Mouse (Mus musculus): ENCODE data around the gene Eif1.

DNA sequence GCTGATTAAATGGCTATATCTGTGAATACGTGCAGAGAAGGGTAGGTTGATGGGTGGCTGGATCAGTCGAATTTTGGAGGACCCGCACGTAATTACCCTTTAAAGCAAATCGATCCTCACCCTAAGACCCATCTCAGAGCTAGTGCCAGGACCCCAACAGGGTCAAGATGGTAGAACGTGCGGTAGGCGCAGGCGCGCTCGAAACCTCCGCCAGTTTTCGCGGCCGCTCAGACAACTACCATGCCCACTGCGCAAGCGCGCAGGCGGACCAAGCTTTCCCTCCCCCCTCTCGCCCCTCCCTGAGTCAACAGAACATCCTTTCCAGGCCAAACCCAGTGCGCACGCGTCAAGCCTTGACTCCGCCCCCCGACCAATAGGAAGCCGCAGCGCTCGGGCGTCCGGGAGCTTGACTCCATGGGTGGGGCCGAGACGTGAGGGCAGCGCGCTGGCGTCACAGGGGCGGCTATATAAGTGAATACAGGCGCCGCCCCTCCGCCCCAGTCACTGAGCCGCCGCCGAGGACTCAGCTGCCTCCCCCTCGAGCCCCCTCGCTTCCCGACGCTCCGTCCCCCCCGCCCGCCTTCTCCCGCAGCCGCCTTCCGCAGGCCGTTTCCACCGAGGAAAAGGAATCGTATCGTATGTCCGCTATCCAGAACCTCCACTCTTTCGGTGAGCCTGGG, at the start of gene Eif1:
- TF ChIP-seq ZNF384 (IDR thresholded peaks at IDR 0.05; ENCODE audit: low read depth, low read length) (no peak), MAFK (IDR thresholded peaks at IDR 0.05; ENCODE audit: insufficient read depth, low read depth, low read length) (0 out of 2 replicates have a peak, but pooled peaks have one; percentile 12)

Measured in ES-E14 (cell line).